Mouse (Mus musculus) c-Kit-negative CD71-positive TER-119-positive erythroid progenitor cells, embryonic 14.5 days (primary cell): ENCODE results near the gene Srpk1.
A peak's percentile ranks its signal among the peaks of the same experiment; 100 is the strongest.

Source experiments
- DNase-seq: peaks from one replicate; pipeline ENCODE4 v3.0.0-alpha.2; 2013; ENCODE audit warnings: low read depth, low spot score

Gene Srpk1

DNA sequence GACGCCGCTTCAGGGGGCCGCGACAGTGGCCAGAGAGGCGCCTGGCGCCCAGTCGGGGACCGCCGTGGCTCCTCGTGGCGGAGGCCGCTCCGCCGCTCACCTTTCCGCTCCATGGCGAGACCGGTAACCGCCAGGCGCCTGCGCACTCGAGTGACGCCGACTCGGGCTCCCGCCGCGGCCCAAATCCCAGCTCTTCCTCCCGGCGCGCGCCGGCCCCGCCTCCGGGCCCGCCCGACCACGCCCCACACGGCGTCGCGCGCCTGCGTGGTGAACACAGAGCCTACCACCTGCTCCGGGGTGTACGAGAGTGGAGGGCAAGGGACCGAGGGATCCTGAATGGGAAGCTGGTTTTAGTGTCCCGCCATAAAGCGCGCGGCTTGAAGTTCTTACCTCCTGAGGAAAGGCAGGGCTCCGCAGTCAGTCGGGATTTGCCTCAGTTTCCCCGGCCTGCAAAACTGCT, at the start of gene Srpk1:
Srpk1 (minus strand) TSS at position 410 of the 460 bp plus-strand sequence.
- peak; percentile 80 for DNase-seq

DNA sequence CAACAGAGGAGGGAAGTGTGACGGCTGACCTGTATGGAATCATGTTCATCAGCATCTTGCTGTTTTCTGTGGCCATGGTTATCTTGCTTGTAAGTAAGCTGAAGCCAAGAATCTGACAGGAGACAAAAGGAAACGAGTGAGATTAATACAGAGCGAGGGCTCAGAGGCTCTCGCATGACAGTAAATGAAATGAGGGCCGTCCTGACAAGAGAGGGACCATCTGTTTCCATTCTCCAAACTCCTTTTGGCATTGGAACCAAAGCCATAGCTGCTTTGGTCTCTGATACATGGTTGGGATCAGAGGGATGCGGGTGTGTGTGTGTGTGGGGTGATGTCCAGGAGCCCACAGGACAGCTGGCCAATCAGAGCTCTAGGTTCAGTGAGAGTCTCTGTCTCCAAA, 37.1 kb upstream of the Srpk1 start:
- no peak for DNase-seq

DNA sequence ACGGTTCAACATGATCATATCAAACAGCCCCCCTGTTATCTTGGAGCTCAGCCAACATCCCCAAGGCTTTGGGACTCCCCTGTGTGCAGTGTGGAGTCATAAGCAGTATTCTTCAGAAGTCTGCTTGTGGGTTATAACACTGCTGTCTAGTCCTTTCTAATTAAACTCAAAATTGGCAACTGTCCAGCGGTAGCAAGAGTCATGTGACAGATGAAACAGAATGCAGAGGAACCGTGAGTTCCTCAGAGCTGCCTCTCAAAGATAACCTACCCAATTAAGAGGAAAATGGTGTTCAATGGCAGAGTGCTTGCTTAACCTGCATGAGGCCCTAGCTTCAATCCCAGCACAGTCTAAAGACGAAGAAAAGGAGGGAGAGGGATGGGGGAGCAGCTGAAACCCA, 35.4 kb upstream of the Srpk1 start:
- DNase-seq = no peak

DNA sequence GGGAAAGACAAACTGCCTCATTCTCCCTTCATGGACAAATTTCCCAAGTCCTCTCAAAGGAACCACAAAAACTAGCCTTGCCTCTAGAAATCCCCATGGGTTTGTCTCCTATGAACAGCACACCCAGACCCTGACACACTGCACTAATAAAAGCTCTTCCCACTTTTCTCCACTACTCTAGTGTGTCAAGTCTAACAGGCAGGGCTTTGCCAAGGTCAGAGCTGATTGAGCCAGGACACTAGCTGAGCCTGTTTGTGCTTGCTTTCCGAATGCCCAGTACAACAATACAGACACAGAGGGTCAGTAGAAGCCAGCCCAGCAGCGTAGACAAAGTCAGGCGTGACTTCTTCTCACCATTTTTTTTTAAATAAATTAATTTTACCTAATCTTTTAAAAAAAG, 27.8 kb upstream of the Srpk1 start:
- no peak for DNase-seq

DNA sequence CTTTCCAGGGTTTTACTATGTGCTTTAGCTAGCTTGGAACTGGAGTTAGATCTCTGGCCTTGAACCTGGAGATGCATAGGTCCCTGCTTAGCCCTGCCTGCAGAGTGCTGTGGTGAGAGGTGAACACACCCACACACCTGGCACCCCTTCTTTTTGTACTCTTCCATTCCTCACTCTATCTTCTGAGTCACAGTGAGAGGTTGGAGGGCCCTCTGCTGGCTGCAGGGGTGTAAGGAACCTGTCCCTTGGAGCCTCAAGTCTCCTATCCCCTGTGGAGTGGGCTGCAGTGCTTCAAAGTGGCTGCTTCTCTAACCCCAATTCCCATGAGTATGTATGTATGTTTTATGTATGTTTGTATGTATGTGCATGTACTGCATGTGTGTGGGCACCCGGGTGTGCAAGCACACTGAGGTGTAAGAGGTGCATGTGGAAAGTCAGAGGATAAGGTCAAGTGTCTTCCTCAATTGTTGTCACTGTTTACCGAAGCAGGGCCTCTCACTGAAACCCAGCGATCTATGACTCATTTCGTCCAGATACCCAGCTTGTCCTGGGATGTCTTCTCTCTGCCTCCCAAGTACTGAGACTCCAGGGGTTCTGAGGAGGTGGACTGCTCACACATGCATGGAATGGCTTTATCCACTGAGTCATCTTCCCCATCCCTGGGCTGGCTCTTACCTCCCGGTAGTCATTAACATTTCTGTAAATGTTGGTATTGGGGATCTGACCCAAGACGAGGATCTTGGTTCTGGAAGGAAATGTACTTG, 26.3 kb upstream of the Srpk1 start:
- no peak for DNase-seq

DNA sequence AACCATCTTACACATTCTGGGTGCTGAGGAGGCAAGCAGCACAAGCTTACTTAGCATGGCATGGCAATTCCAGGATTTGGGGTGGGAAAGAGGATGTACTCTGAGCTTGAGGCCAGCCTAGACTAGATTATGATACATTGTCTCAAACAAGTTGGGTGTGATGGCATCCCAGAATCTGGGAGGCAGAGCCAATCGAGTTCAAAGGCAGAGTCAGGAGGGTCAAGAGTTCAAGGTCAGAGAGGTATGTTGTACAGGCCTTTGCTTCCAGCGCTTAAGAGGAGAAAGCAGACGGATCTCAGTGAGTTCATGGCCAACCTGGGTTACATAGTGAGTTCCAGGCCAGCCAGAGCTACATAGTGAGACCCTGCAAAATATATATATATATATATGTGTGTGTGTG, 23.7 kb upstream of the Srpk1 start:
- DNase-seq = no peak

DNA sequence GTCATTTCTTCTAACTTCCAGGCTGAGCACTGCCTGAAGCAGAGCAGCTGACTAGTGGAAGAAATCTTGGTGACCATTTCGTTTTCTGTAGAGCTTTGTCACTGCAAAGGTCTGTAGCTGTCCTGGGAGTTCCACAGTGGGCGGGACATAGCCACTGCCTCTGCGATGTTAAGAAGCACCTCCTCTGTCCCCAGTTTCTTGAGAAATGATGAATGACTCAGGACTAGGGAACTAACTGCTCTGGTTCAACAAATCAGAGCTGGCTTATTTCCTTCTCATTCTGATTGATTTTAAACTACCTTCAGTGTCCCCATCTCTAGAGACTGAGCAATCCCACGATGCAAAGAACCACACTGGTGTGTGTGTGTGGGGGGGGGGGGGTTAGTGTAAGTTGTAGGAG, 21.6 kb upstream of the Srpk1 start:
- no peak for DNase-seq

DNA sequence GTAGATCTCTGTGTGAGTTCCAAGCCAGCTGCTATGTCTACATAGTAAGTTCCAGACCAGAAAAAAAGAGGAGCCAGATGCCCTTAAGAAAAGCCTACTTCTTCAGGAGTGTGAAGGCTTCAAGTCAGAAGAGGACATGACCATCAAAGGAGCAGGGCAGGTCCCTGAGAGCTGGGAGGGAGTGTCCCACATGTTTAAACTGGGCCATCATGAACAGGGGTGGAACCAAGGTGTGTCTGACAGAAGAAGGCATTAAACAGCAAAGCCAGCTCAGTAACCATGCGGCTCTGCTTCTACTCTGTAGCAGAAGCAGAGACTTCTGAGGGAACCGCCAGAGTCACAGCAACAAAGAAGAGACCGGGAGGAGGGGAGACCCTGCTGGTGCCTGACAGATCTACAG, 21.2 kb upstream of the Srpk1 start:
- DNase-seq = no peak

DNA sequence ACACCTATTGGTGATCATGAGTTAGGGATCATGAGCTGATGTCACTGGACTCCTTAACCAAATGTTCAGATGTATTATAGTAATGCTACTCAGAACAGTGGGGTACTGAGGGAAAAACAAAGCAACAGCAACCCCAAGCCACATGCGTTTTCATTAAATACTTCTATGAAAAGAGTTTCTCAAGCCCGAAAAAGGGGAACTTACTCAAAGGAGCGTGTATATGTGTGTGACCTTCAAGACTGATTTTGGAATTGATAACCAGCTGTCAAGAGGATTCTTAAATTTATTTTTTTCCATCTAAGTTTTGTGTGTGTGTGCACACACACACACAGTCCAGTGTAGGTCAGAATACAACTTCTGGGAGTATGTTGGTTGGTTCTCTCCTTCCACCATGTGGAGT, 17.6 kb upstream of the Srpk1 start:
- no peak for DNase-seq

DNA sequence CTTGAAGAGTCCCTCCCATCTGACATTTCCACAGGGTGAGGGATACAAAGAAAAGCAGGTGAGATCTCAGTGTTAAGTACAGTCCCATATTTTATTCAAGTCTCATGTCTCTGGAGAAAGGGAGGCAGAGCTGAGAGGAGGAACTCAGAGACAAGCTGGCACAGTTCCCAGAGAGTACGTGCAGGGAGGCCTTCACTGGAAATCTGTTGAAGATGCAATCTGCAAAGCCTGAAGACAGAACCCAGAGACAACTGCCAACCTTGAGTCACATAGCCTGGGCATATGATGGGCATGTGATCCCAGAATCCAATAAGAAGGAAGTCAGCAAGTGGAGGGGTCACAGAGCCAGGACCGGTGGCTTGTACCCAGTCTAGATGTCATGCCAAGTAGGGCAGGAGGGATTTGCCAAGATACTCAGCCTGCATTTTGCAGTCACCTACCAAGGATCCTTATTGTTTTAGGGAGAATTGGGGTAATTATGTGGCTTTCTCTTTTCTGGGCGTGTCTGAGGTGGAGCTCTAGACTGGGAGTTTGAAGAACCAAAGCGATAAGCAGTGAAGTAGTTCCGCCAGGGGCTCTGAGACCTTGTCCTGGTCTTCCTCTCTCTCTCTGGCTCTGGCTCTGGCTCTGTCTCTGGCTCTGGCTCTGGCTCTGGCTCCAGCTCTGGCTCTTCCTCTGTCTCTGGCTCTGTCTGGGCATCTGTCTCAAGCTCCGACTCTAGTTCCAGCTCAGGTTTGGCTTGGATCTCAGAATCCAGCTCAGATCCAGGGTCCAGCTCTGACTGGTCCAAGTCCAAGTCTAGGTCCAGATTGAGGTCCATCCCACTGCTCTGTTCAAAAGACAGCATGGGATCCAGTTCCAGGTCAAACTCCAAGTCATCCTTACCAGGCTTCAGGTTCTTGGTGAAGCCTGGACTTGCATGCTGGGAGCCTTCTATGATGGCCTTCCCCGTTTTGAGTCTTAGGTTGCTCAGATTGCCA, 15.5 kb upstream of the Srpk1 start:
- no peak for DNase-seq

DNA sequence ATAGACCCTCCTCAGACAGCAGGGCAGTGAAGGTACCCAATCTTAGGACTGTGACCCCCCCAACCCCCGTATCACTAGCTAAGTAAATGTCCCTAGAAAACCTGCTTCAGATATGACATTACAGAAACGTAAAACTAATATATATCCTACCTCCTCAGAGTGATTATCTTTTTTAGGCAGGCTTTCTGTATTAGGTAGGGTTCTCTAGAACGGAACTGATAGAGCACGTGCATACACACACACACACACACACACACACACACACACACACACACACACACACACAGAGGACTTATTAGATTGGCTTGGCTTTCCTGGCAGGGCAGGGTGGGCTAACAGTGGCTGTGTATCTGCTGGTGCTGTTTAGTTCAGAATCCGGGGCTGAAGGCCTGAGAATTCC, 13.3 kb upstream of the Srpk1 start:
- no peak for DNase-seq

DNA sequence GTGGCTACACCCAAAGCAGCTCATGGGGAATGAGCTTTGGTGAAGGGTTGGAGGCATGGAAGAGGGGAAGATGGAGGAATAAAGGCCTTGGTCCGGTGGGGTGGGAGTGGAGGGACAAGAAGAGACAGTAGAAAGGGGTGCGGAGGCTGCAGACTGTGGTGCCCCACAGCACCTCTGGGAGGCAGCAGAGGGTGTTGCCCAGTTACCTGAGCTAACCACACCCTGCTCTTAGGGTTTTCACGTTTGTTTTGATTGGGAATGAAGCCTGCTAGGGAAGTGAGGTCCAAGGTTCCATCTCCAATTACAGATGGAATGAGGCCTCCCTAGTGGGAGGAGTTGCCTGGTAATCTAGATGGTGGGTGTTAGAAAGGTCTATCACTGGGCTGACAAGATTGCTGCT, 6.6 kb upstream of the Srpk1 start:
- no peak for DNase-seq

DNA sequence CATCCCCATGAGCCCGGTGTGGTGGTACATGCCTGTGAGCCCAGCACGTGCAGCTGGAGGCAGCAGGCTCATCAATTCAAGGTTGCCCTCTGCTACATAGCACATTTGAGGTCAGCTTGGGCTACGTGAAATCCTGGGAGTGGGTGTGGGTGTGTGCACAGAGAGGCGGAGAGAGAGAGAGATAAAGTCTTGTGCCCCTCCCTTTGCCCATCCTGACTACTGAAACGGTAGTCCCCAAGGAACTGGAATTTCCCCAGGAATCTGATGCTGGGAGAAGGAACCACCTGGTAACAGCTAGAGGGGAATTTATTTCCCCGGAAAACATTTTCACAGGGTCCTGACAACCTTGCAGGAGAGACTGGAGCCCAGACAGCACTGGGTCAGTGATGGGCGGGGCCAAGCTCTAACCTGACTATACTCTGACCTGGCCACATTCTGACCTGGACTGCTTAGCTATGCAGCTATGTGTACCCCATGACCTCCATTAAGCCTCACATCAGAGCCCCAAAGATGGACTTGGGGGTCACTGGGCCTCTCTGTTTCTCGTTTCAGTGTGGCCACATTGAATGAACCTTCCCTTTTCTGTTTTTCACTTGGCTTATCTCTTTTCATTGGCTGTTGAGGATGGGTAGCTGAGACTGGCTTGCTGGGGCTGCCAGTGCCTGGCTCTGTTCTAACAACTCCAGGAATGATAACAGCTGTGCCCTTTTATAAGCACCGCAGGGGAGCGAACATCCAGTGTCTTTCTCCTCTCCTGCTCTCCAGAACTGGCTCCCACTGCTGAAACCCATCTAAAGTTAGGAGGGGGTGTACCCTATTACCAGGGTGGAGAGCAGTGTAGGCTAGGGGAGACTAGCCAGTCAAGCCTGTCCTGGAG, 6.0 kb upstream of the Srpk1 start:
- no peak for DNase-seq

DNA sequence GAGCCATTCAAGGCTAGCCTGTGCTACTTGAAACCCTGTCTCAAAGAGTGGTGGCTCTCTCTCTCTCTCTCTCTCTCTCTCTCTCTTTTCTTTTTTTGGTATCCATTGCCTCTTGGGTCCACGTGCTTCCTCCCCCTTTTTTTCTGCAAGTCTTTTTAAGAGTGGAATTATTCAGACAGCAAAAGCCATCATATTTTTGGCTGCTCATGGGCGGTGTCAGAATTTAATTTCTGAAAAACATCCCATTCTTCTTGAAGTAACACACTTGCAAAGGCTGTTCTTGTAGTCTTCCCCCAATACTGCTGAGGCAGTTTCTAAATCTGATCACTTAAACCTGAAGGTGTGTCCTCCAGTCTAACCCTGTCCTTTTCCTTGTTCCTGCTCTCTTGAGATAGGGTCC, 4.4 kb upstream of the Srpk1 start:
- DNase-seq = no peak

DNA sequence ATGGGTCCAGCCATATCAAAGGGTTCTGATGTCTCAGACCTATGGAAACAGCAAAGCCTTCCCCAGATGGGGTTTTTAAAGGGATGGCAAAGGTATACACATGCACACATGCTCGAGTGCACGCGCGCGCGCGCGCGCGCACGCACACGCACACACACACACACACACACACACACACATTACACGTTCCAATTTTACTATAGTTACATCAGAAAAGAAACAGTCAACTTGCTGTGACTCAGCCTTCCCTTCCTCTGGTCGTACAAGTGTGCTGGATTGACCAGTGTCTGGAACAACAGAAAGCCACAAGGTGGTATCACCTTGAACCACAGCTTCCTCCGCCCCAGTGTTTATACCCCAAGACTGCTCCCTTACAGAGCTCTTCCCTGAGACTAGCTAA, 2.8 kb upstream of the Srpk1 start:
- no peak for DNase-seq

DNA sequence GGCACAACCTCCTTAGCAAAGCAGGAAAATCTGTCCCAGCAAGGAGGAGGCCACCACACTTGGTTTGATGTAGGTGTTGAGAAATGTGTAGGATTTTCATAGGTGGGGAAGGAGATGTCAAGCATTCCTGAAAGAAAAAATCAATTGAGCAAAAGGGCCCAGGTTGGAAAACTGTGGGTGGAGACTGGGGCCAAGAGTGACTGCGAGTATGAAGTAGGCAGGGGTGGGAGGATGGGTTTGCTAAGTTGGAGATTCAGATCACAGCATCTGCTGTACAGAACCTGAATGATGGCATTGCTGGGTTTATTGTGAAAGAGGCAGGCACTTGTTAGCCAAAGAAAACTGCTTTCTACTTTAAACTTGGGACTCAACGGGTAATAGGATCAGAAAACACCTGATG, 2.3 kb upstream of the Srpk1 start:
- no peak for DNase-seq

DNA sequence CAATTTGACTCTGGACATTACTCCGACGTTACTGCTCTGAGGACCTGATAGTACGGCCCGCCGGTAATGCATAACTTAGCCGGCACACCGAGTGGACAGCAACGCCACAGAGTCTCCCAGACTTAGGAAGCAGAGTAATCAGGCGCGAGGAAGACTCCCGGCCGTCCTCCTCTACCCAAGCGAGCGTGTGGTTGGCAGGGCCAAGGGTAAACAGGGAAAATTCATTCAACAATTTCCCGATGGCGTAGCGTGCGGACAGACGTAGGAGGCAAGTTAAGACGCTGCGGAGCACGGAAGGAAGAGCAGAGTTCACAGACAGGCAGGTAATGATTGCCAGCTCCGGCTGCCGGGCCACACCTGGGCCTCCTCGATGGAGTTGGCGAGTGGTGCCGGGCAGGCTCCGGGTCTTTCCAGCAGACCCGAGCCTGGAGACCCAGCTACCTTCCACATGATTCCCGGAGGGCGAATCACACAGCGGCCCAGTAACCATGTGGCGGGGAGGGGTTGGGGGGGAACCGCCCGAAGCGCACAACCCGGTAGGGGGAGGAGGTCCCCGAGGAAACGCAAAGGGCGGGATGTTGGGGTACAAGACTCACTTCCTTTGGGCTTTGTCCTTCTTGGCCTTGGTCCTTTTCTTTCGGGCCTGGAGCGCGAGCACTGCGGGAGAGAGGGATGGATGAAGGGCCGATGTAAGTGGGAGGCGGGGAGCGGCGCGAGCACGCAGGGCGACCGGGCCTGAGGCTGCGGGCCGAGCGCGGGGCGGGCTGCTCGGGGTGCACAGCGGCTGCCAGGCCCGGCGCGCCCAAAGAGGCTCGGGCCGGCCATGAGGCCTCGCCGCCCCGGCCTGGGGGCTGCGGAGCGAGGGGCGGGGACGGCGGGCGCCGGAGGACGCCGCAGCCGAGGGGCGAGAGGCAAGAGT, 869 bp downstream of the Srpk1 start:
- DNase-seq = peak; percentile 30

DNA sequence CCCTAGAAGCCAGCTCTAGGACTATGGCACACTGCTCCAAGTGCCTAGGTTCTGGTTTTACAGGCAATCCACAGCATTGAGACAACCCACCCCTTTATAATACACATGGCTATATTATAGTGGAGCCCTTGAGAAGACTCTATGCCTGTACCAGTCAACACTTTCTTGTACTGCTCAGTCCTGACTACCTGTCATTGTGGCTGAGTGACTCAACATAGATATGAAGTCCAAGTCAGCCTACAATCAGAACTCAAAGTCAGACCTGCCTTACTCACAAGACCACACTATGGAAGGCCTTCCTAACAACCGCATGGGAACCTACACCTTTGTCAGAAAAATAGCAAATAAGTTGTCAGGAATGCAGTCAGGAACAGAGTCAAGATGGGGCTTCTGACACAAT, 3.7 kb downstream of the Srpk1 start:
- DNase-seq = no peak

DNA sequence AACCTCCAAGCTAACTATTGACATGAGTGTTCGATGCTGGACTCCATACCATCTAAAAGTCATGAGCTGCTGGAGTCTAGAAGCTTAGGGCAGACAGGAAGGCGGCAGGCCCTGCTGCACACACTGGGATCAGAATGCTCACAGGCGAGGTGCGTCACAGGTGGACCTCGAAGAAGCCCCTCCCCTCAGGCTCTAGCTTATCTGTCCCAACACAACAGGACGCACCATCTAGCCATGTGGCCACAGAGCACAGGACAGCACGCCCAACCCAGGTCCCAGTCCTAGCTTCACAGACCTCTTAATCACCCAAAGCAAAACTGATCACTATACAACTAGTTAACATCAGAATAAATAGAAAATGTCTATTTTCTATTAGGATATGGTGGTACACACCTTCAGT, 4.4 kb downstream of the Srpk1 start:
- DNase-seq = no peak

DNA sequence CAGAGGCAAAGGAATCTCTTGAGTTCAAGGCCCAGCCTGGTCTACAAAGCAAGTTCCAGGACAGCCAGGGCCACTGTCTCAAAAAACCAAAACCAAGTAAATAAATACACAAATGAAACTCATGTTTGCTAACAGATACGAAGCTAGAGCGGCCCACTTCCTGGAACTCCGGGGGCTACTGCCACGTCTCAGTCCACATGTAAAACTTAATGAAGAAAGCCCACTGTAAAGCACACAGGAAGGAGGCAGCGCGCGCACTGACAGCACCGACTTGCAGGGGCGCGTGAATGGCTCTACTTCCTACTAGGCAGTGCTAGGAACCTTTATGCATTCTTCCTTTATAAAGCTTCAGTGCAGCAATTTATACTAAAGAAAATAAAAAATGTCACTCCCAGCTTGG, 4.9 kb downstream of the Srpk1 start:
- no peak for DNase-seq

DNA sequence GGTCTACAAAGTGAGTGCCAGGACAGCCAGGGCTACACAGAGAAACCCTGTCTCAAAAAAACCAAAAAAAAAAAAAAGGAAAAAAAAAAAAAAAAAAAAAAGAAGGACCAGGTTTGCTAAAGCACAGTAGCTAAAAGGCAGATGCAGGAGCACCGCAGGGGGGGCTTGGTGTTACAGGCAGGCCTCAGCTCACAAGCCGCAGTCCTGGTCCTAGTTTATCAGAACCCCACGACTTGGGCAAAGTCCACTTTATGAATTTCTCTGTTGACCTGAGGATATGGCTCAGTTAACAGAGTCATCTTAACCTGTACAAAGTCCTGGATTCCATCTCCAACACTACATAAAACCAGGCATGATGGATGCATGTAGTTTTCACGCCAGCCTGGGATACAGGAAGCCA, 7.2 kb downstream of the Srpk1 start:
- no peak for DNase-seq
